Mouse (Mus musculus): ENCODE measurements at regions not wholly inside any gene's neighbourhood (a gene's known extent, or its start where the extent isn't known, plus 50 kb on each side); places are given as distances from the start of the nearest gene placed in this dataset.

DNA sequence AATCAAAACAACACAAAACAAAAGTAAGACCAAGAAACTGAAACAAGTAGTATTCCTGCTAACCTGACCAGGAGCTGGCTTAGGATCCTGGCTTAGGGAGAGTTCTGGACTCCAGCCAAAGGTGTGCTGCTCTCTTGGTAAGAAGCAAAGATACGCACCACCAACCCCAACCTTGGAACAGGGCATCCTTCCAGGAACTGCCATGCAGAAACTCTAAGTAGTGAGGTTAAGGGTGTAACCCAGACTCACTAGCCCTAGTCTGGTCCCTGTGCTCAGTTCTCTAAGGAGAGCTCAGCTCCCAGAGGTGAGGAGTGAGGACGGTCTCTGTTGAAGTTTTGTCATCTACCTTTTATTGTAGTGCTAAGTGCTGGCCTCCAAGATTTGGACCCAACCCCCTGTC, 175.4 kb downstream of the Matn1 start:
- TF ChIP-seq CTCF (conservative IDR thresholded peaks at IDR 0.05; ENCODE audit: low read length) (no peak), NANOG (IDR thresholded peaks at IDR 0.05; ENCODE audit: borderline replicate concordance, low read length) (no peak), POU5F1 (IDR thresholded peaks at IDR 0.05; ENCODE audit: borderline replicate concordance, low read length) (no peak)

All from E14TG2a.4 (cell line).